Mouse (Mus musculus) left cerebral cortex, postnatal 10 days (tissue): Measurements from ENCODE around the gene Kars. TPM values are rescaled to one million over a fixed set of nuclear protein-coding genes. Genes with fewer than 3 reads are reported as not detected.
A peak's percentile ranks its signal among the peaks of the same experiment; 100 is the strongest.

ENCODE experiments used
- DNase-seq, 2 experiments: peaks; one replicate each; pipeline ENCODE4 v3.0.0; 2021 to 2022; ENCODE audit warnings: low spot score in 2 of 2, mixed read lengths in 1 of 2; ENCODE audit errors: extremely low spot score in 1 of 2
- intact Hi-C: fragments of 180-260 bp; cut with DNase I; formaldehyde crosslinking; loops from one replicate; pipeline ENCODE4 v1.15.1; 2025
- total RNA-seq, 2 experiments: library from RNA; stranded (reverse); gene quantifications; 2 replicates each; pipeline ENCODE4 v1.2.3; 2021

The Kars gene
- 10 to 100 TPM; 83.6 to 89.3 TPM for total RNA-seq

DNA sequence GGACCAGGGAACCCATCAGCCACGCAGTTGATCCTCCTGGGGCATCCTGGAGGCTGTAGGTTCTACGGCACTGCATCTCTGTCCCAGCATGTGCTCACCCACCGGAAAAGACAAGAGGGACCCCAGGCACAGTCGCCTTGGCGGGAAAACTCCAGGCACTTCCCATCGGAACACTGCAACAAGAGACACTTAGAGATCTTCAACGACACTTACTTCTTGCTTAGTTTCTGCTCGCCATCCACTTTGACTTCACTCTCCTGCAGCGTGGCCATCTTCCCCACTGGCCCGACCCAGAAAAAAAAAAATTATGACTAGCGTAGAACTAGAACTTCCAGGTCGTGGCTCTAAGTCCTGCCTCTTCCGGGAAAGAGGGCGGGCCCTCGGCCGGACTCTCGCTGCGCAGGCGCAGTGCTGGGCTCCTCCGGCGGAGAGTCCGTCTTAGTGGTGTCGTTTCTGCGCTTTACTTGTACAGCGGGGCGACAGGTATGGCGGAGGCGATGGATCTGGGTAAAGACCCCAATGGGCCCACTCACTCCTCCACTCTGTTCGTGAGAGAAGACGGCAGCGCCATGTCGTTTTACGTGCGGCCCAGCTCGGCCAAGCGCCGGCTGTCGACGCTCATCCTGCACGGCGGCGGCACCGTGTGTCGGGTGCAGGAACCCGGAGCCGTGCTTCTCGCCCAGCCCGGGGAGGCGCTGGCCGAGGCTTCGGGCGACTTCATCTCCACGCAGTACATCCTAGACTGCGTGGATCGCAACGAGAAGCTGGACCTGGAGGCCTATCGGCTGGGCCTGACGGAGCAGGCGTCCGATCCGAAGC, at the start of gene Kars, which contains the start of gene Terf2ip:
TSS of gene Kars (minus strand) at position 327 of the 819 bp plus-strand sequence.
TSS of gene Terf2ip (plus strand) at position 402 of the 819 bp plus-strand sequence.
- DNase-seq: peak; percentile 88 to 95
- intact Hi-C loops: no loop called here

DNA sequence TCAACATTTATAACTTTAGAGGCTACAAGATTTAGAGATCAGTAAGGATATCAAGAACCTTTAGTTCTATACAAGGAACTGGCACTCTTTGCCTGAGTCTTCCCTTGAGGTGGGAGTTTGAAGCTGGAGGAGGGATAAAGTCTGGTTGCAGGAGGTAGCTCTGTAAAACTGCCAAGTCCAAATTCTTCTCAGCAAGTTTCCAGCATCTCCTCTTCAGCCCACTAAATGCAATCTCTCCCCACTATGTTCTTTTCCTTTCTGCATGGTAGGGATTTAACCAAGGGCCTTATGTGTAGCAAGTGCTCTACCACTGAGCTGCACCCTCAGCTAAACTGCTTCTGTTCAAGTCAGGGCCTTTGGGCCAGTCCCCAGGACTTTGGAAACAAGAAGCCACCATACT, 43.3 kb upstream of the Kars start:
- intact Hi-C loops: no loop called here
- DNase-seq: no peak

DNA sequence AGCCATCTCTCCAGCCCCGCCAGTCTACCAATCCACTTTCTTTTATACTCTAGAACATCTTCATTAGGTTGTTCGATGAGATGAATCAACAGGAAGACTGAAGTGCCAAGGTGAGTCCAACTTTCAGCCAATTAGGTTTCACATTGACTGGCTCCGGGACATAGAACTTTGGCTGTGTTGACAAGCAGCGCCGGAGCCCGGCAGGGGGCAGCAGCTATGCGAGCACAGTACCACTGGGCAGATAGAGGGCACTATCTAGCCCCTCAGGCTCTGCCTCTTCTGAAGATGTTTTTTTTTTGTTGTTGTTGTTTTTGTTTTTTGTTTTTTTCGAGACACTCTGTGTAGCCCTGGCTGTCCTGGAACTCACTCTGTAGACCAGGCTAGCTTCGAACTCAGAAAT, 40.4 kb upstream of the Kars start:
- DNase-seq: no peak
- intact Hi-C loops: no loop called here

DNA sequence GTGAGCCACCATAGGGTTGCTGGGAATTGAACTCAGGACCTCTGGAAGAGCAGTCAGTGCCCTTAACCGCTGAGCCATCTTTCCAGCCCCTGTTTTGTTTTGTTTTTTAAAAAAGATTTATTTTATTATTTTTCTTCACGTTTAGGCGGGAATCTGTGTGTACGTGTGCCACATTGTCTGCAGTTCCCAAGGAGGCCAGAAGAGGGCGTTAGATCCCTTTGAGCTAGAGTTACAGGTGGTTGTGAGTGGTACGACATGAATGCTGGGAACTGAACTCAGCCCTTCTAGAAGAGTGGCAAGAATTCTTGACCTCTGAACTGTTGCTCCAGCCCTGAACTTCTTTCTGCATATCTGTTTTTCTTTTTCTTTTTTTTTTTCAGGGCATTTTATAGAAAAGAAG, 38.9 kb upstream of the Kars start:
- intact Hi-C loops: no loop called here
- DNase-seq: no peak

DNA sequence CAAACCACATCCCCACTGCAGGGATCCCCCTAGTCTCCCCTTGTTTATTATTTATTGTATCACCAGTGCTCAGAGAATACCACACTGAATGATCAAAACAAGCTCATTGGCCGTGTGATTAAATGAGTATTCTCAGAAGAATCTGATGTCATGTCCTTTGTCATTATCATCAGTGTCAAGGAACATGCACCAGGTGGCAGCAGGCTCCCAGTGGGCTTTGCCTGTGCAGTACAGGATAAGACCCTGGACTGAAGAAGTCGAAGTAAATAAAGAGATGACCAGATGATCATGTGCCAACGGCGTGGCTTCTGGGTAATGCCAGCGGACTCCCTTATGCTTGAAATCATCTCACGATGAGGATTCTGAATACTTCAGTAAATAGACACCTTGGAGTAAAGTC, 37.2 kb upstream of the Kars start:
- DNase-seq: no peak
- intact Hi-C loops: no loop called here

DNA sequence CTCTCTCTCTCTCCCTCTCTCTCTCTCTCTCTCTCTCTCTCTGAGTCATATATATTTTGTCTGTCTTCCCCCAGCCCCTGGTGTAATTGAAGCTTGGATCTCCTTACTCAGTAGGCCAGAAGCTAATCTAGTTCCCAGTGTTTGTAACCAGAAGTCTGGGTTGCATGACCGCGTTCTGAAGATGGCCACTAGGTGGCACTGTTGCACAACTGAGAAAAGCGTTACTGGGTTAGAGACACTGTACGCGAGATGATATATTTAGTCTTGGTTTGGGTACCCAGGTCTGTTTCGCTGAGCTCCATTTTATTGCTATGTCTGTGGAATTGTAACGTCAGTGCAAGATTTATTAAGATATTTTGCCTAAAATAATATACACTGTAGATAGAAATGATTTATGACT, 34.8 kb upstream of the Kars start:
- peak; percentile 84 to 90 for DNase-seq
- intact Hi-C loops: loop anchor here (2.0 kb wide), 1 partner anchor 1587 kb away; no protein-coding TSS in a partner anchor

DNA sequence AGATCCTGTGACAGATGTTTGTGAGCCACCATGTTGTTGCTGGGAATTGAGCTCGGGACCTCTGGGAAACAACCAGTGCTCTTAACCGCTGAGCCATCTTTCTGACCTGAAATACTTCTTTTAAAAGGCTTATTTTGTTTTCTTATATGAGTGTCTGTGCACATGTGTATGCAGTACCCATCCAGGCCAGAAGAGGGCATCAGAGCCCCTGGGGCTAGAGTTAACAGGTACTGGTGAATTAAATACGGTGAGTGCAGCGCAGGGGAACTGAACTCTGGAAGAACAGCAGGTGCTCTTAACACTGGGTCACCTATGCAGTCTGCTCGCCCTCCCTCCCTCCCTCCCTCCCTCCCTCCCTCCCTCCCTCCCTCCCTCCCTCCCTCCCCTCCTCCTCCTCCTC, 34.1 kb upstream of the Kars start:
- DNase-seq: no peak
- intact Hi-C loops: no loop called here

DNA sequence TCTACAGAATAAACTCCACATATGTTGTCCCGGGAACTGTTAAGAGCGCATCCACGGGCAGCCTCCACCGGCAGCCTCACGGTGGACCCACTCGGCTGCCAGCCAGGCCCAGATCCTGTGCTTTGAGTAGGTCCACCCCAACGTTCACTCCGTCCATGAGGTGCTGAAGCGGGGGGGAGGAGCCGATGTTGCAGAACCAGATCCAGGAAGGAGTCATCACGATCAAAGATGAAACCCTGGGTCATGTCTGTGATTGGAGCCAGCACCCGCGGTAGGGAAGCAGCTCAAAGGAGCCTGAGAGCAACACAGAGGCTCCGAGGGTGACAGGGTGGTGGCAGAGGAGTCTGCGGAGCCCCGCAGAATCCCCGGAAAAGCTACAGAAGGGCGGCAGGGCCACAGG, 26.4 kb upstream of the Kars start:
- DNase-seq: no peak
- intact Hi-C loops: no loop called here

DNA sequence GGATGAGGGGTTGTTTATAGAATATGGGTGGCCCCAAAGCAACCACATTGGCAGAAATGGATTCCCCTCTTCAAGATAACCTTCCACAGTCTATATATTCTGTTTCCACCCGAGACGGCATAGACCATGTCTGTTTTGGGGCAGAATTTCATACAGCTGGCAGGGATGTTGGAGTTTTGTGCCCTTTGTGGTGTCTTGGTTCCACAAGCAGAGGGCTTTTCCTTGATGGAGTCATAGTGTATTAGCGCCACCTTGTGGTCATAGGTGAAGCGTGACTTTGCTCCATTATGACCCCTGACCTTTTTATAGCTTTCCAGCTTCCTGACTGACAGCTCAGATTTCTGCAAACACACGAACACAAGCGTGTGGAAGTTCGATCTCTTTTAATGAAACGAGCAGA, 23.5 kb upstream of the Kars start:
- intact Hi-C loops: no loop called here
- DNase-seq: no peak

DNA sequence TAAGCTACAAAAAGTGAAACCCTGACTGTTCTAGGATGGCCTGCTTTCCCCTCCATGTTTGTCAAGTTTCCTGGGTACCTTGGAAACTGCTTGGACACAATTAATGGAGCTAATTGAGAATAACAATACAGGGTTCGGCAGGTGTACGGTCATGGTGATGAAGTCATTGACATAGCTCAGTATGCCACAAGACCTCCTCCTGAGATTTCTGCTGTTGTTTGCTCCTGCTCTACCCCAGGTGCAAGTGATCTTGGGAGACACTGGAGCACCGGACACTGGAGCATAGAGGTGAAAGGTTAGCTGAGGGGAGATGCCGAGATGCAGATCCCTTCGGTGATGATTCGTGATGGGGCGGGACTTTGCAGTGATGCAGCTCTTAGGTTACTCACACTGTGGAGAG, 21.9 kb upstream of the Kars start:
- DNase-seq: no peak
- intact Hi-C loops: no loop called here

DNA sequence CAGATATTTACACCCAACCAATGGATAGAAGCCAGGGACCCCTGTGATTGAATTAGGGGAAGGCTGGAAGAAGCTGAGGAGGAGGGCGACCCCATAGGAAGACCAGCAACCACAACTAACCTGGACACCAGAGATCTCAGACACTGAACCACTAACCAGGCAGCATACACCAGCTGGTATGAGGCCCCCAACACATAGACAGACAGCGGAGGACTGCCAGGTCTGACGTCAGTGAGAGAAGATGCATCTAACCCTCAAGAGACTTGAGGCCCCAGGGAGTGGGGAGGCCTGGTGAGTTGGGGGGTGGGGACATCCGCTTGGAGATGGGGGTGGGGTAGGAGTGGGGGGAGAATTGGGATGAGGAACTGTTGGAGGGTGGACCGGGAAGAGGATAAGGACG, 19.5 kb upstream of the Kars start:
- intact Hi-C loops: no loop called here
- no peak for DNase-seq

DNA sequence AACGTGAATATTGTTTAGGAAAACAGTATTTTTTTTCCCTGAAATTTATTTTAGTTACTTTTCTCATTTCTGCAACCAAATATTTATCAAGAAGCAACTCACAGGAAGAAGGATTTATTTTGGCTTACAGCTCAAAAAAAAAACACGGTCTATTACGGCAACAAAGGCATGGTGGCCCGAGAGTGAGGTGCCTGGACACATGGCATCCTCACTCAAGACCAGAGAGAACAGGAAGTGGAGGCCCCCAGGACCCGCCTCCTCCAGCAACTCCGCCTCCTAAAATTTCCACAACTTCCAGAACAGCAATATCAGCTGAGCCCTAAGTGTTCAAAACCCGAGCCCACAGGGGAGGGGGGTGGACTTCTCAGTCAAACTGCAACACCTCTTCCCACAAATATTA, 18.3 kb upstream of the Kars start:
- DNase-seq: no peak
- intact Hi-C loops: no loop called here

DNA sequence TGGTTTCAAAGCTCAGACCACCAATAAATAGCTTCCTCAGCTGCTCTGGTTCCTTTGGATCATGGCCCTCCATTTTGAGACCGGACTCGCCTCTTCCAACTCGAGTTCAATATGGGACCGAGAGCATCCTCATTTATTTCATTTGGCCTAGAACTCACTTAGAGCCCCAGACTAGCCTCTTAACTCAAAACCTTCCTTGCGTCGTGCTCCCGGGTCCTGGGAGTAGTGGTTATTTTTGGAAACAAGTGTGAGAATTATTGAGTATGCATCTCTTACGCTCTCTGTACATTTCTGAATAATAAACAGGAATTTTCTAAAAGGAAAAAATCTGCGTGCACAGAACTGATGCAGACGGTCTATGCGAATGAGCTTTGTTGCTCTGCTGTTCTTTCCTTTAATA, 3.8 kb upstream of the Kars start, which contains the start of gene Gm6793:
TSS of gene Gm6793 (minus strand) at position 101 of the 400 bp plus-strand sequence.
- intact Hi-C loops: no loop called here
- DNase-seq: no peak

DNA sequence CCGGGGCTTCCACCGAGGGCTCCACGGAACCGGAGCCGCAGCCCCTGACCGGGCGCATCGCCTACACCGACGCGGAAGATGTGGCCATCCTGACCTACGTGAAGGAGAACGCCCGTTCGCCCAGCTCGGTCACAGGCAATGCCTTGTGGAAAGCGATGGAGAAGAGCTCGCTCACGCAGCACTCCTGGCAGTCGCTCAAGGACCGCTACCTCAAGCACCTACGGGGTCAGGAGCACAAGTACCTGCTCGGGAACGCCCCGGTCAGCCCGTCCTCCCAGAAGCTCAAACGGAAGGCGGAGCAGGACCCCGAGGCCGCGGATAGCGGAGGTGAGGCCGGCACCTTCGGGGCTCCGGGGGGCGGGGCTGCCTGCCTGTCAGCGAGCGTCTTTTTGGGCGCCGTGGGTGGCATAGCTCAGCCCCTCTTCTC, 706 bp upstream of the Kars start:
- intact Hi-C loops: no loop called here
- peak in 1 of 2 experiments; percentile 63 for DNase-seq

DNA sequence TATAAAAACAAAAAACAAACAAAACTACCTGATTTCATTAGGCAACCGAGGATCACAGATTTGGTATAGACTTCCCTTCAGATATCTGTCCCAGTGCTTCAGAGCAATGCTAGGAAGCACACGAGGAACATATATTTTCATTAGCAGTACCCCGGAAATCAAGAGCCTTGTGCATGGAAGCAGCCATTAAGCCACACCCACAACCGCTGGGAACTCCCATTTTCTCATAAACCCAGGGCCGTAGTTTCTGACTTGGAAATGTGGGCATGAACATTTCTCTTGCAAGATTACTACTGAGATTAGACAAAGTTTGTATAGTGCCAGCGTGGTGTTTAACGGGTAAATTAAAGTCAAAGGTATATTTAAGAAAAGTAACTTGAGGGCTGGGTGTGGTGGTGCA, 1.6 kb downstream of the Kars start:
- no peak for DNase-seq

DNA sequence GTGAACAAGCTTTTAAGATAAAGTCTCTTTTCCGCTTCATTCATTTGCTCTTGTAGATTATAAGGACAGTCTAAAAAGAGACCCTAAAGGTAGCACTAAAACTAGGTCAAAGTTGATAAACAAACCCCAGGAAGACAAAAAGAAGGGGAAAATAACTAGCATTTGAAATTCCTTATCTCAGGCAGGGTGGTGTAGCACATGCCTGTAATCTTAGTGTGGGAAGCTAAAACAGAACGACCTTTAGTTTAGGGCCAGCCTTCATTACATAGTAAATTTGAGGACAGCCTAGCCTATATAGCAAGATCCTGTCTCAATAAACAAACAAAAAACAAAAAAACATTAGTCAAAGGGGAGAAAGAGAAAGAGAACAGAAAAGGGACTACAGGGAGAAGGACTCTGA, 3.5 kb downstream of the Kars start:
- no peak for DNase-seq
- intact Hi-C loops: no loop called here

More for the DNA sequence above, 1.6 kb downstream of the Kars start:
- intact Hi-C loops: no loop called here

DNA sequence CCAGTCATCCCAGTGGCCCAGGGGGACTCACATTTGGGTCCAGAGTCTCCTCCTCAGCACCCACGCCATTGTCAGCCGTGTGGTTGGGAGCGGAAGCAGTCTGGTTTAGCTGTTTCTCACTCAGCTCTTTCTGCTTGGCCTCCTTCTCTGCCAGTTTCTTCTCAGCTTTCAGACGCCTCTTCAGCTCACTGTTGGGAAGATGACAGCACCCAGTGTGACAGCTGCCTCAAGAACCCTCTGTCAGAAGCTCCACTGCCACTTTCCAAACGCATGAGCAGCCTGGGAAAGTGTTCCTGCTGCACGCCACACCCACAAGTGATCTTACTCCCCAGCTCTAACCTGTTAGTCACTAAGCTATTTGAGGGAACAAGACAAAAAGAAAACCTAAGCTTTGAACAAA, 5.5 kb downstream of the Kars start:
- DNase-seq: no peak
- intact Hi-C loops: no loop called here

DNA sequence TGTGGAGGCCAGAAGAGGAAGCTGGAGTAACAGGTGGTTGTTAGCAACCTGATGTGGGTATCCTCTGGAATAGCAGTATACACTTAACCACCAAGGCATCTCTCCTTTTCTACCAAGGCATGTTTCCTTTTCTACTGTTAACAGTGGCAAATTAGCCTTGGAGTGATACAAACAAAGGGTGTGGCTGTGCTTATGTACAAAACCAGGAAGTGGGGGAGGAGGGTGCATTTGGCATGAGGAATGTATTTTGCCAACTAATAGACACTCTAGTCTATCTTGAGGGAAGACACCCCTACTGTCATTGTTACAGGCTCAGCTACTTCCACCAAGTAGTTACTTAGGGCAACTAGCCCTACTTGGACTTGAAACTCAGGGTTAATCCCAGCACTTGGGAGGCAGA, 6.4 kb downstream of the Kars start:
- DNase-seq: no peak
- intact Hi-C loops: no loop called here

DNA sequence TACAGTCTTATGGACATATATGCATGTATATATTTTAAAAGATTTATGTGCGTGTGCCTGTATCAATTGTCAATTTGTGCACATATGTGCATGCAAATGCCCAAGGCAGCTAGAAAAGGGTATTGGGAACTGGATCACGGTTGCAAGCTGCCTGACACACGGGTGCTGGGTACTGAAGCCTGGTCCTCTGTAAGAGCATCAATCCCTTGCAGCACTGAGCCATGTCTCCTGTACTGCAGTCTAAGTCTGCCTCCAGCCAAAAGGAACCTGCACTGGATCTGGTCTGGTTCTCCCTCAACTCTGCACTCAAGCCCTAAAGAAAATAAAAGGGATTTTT, 18.5 kb downstream of the Kars start:
- DNase-seq: no peak
- intact Hi-C loops: loop anchor here (5.0 kb wide), 1 partner anchor 50 kb away; the partner anchor contains the start of gene Gabarapl2

DNA sequence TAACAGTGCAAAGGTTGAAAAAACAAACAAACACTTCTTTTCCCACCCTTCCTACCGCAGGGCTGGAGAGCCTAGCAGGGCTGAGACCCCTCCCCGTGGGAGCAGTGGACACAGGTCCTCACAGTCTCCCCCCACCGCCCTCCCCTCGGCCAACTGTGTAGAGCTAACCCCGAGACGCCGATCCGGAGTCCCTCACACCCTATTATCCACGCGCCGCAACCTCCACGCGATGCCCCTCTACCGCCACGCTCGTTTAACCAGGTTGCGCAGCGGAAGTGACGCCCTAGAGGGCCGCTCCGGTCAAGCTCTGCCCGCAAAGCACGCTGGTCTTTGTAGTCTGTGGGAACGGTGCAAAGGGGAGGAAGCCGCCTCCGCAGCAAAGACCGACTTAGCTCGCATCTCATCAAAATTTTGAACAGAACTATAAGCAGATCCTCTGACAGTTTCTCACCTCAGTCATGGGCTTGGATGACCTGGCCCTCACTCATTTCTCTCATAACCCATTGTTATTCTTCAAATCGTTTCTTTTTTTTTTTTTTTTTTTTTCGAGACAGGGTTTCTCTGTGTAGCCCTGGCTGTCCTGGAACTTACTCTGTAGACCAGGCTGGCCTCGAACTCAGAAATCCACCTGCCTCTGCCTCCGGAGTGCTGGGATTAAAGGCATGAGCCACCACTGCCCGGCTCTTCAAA, 19.0 kb downstream of the Kars start, which contains the start of gene Adat1:
TSS of gene Adat1 (minus strand) at position 290 of the 690 bp plus-strand sequence.
- peak; percentile 86 to 92 for DNase-seq
- intact Hi-C loops: loop anchor here (5.0 kb wide), 1 partner anchor 50 kb away; the partner anchor contains the start of gene Gabarapl2
